Mouse (Mus musculus) cerebellum, adult 2 months (tissue): Measurements from ENCODE around the gene Aurkb.

ENCODE experiments used
- CTCF ChIP-seq: fragments of 200-500 bp; IDR thresholded peaks from 2 replicates; pipeline ENCODE4 v1.5.1; 2011; ENCODE audit warnings: low read depth, mild to moderate bottlenecking, control low read depth, low read length, moderate library complexity, borderline replicate concordance; ENCODE audit not compliant: insufficient read depth
- POLR2A ChIP-seq: fragments of 200-500 bp; IDR thresholded peaks from 2 replicates; pipeline ENCODE4 v1.6.1; 2011; ENCODE audit warnings: low read length, control low read depth, borderline replicate concordance; ENCODE audit not compliant: insufficient read depth

DNA sequence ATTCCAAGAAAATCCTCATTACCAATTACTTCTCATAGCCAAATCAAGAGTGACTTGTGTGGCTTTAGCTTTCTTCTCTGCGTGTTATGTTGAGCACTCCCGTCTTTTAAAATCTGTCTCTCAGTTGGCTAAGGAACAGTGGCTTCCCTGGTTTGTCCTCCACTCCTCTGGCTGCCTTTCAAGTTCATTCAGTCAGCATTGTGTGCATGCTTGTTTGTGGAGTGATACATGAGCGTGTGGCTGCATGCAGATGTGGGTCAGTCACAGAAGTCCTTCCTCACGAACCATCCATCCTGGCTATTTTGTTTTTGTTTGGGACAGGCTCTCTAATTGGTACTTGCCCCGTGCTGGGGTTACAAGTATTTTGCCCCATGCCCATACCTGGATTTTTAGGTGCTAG lies 31.1 kb downstream of the Aurkb start:
- TF ChIP-seq POLR2A (no peak), CTCF (no peak)
